Mouse (Mus musculus): ENCODE data around the gene Mybbp1a.

- no peak for TF ChIP-seq CTCF (IDR thresholded peaks at IDR 0.05; ENCODE audit: borderline replicate concordance, insufficient read depth, low read length)
- TF ChIP-seq POLR2A (IDR thresholded peaks at IDR 0.05; ENCODE audit: low read depth, low read length) = no peak
These were observed 17.3 kb downstream of the Mybbp1a start for GRCm38 (mm10) chr11:72458502-72458901.
